Mouse (Mus musculus) liver, postnatal 0 days (tissue): ENCODE results near the gene Gm42742. TPM values are rescaled to one million over a fixed set of nuclear protein-coding genes. Genes with fewer than 3 reads are reported as not detected.

Experiments
- ATAC-seq: fragments of 200-750 bp; cut with Nextera tagmentation; 2 replicates; pipeline ENCODE4 v1.8.0; 2017; ENCODE audit warnings: mild to moderate bottlenecking, moderate library complexity
- DNase-seq: peaks from one replicate; pipeline ENCODE4 v3.0.0-alpha.2; 2016
- H3K27ac ChIP-seq: fragments of 300-500 bp; sonication (generic); 2 replicates; pipeline ENCODE4 v1.5.1; 2014; ENCODE audit warnings: antibody characterized with exemption, moderate library complexity, mild to moderate bottlenecking, low read depth
- H3K27me3 ChIP-seq: fragments of 300-500 bp; sonication (generic); 2 replicates; pipeline ENCODE4 v1.6.1; 2014; ENCODE audit warnings: low read length, control low read depth, mixed read lengths; ENCODE audit not compliant: insufficient read depth
- H3K36me3 ChIP-seq: fragments of 300-500 bp; sonication (generic); replicated peaks from 2 replicates; pipeline ENCODE4 v1.6.1; 2014; ENCODE audit warnings: mild to moderate bottlenecking, control low read depth, low read length, moderate library complexity, mixed read lengths; ENCODE audit not compliant: insufficient read depth
- H3K4me1 ChIP-seq: fragments of 300-500 bp; sonication (generic); 2 replicates; pipeline ENCODE4 v1.6.1; 2014; ENCODE audit warnings: antibody characterized with exemption, mild to moderate bottlenecking, control low read depth; ENCODE audit not compliant: insufficient read depth
- H3K4me2 ChIP-seq: fragments of 300-500 bp; sonication (generic); 2 replicates; pipeline ENCODE4 v1.6.1; 2014; ENCODE audit warnings: low read depth, mild to moderate bottlenecking, low read length, moderate library complexity, mixed read lengths
- H3K4me3 ChIP-seq: fragments of 300-500 bp; sonication (generic); 2 replicates; pipeline ENCODE4 v1.5.1; 2014; ENCODE audit warnings: low read depth, low read length
- H3K9ac ChIP-seq: fragments of 300-500 bp; sonication (generic); replicated peaks from 2 replicates; pipeline ENCODE4 v1.6.1; 2014; ENCODE audit warnings: mild to moderate bottlenecking, moderate library complexity
- H3K9me3 ChIP-seq: fragments of 300-500 bp; sonication (generic); 2 replicates; pipeline ENCODE4 v1.6.1; 2016; ENCODE audit warnings: mild to moderate bottlenecking, control low read depth, low read length, mixed read lengths
- CTCF ChIP-seq: sonication (generic); IDR thresholded peaks from 2 replicates; pipeline ENCODE4 v1.5.1; 2016; ENCODE audit warnings: antibody characterized with exemption, low read depth
- EP300 ChIP-seq: IDR thresholded peaks from 2 replicates; pipeline ENCODE4 v1.6.1; 2016; ENCODE audit warnings: antibody characterized with exemption, low read depth, mild to moderate bottlenecking
- WGBS: fragments of 180-500 bp; shearing (Covaris S2); extraction: QIAGEN DNeasy Blood & Tissue Kit; methylation state at CpG from one replicate; pipeline ENCODE4 v1.1.7; 2014; ENCODE audit not compliant: insufficient replicate concordance; 5-methylcytosine and 5-hydroxymethylcytosine counted together
- polyA plus RNA-seq: library from polyadenylated mRNA; unstranded; fragments of >200 nt; fragmentation: Nextera tagmentation; extraction: Ambion mirVana; gene quantifications from 2 replicates; pipeline ENCODE4 v1.2.1, GENCODE M21; 2015

Gene Gm42742
- polyA plus RNA-seq, 1 experiment from 2014 or later = 7.8 TPM

DNA sequence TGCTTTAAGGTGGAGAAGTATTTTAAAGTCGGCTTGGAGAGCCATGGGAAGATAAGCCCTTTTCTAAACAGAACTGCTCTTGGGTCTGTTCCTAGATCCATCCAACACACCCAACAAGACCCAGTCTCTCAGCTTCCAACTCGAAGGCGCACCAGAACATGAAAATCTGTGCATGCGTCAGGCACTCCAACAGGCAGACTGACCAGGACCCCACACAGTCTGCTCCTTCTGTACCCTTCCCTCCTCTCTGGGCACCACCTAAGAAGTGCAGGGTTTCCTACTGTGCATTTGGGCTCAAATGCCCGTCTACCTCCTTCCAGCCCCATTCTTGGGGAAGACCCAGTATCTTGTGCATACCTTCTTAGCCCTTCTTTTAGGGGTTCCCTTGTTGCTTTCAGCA, 406 bp downstream of the Gm42742 start:
- 55% methylated on average over 5 of the region's 5 CpGs for WGBS
- H3K4me3 ChIP-seq = peak overlapping the region; percentile 17
- no peaks in the 10 kb centered on the region for H3K9me3 ChIP-seq
- DNase-seq (no peak), ATAC-seq (no peak)
- peaks cover 24% of the 10 kb centered on the region for H3K36me3 ChIP-seq
- H3K9ac ChIP-seq = peak overlapping the region; percentile 28; the same call in 1 of the 2 replicates
- peak overlapping the region; percentile 68 for H3K4me2 ChIP-seq
- TF ChIP-seq CTCF (no peak), EP300 (no peak)
- no peaks in the 10 kb centered on the region for H3K27me3 ChIP-seq
- peaks cover 61% of the 10 kb centered on the region for H3K4me1 ChIP-seq
- H3K27ac ChIP-seq = no peak overlapping the region

DNA sequence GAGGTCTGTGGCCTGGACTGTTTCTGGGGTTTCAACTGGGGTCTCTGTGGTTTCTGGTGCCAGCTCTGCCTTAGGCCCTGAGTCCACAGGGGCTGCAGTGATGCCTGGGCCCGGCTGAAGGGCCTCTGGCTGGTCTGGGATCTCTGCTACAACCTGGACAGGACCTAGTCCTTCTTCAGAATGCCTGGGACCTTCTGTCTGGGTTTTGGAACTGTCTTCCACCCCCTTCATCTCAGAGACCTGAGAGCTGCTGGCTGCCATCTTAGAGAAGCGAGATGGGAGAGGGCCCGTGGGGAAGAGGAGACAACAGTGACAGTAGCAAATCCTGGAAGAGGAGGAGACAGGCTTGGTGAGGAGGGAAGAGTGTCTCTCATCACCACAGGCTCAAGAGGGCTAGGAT, 866 bp downstream of the Gm42742 start:
- Histone ChIP-seq H3K4me2 (no peak overlapping the region), H3K4me3 (no peak overlapping the region), H3K36me3 (peaks cover 27% of the 10 kb centered on the region), H3K27ac (no peak overlapping the region), H3K27me3 (no peaks in the 10 kb centered on the region), H3K4me1 (peaks cover 61% of the 10 kb centered on the region), H3K9me3 (no peaks in the 10 kb centered on the region), H3K9ac (no peak overlapping the region)
- WGBS = 74% methylated on average over 3 of the region's 3 CpGs
- TF ChIP-seq EP300 = no peak
- no peak for TF ChIP-seq CTCF
- no peak for DNase-seq
- ATAC-seq = no peak

DNA sequence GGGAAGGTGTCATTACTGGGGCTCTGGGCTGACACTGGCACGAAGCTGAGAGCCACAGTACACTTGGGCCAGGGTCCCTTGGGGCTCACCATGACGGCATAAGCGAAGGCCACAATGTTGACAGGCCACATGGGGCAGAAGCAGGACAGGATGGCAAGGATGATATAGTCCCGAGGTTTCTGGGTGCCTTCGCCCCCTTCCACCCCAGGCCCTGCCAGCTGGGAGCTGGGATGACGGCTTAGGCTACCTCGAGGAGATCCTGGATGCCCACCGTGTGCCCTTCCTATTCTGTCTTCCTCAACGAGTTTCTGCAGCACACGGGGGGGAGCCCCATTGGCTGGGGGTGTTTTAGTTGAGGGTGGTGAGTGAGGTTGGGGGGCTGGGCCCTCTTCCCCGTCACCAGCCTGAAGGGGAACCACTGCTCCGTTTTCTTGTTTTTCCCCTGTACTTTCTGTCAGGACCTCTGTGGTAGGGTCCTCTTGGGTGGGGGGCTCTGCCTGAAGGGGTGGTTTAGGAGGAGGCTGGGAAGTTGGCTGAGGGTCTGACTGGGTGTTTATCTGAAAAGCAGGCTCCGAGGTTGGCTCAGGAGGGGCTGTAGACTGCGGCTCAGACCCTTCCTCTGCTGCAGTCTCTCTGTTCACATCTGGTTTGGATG, 1.5 kb downstream of the Gm42742 start:
- 66% methylated on average over 14 of the region's 14 CpGs for WGBS
- no peak overlapping the region for H3K27ac ChIP-seq
- no peaks in the 10 kb centered on the region for H3K9me3 ChIP-seq
- no peak overlapping the region; the same call in 1 of the 2 replicates for H3K9ac ChIP-seq
- no peaks in the 10 kb centered on the region for H3K27me3 ChIP-seq
- ATAC-seq = no peak
- no peak overlapping the region for H3K4me3 ChIP-seq
- H3K4me2 ChIP-seq = no peak overlapping the region
- H3K36me3 ChIP-seq = peaks cover 27% of the 10 kb centered on the region
- H3K4me1 ChIP-seq = peaks cover 61% of the 10 kb centered on the region
- TF ChIP-seq EP300 = no peak
- no peak for TF ChIP-seq CTCF
- no peak for DNase-seq

DNA sequence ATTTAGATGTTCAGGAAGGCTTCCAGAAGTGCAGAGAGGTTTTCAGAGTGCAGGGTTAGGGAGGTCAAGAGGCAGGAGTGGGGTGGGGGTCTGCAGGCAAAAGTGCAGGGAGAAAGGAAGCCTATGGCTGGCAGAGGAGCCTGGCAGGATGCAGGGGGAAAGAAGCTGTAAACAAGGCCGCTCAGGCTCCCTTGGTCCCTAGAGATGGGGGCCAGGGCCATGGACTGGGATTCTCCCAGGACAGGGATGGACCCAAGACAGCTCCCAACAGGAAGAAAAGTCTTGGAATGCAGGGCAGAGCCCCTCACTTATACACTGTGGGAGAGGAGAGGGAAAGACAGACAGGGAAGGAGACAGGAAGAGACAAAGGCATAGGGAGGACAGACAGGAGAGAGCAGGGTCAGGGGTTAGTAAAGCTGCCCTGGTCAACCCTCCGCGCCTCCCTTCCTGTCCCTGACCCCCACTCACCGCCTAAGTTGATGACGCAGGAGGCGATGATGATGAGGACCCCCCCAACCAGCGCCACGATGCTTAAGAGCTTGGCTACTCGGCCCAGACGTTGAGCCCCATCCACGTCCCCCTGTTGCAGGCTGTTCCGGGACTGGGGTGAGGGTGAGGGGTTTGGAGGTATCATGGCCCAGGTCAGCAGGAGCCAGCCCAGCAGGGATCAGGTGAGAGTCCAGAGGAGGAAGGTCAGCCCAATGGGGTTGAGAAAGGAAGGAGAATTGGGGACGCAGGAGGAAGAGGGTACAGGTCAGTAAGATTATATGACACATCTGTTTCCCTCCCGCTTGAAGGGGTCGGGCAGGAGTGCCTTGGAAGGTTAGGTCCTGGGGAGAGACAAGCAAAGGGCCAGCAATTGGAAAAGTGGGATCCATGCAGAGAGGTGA, 2.2 kb downstream of the Gm42742 start:
- Histone ChIP-seq H3K9ac (no peak overlapping the region), H3K27ac (no peak overlapping the region; the same call in 1 of the 2 replicates)
- ATAC-seq = no peak

DNA sequence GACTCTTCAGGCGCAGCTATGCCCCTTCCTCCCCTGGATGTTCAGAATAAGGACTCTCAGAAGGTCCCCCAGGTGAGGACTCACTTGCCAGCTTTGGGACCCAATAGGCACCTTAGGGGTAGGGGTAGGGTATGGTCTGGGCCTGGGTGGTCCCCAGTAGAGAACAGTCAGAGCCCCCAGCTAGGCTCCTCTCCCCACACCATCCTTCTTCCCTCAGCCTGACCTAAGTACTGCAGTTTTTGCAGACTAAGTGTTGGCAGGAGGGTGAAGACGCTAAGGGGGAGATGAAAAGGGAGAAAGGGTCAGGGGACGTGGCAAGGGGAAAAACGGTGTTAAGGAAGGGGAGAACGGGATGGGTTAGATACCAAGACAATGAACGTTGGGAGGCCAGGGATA, 2.9 kb downstream of the Gm42742 start:
- DNase-seq (no peak), ATAC-seq (no peak)
- Histone ChIP-seq H3K27me3 (no peaks in the 10 kb centered on the region), H3K4me2 (no peak overlapping the region), H3K4me3 (no peak overlapping the region), H3K36me3 (peaks cover 14% of the 10 kb centered on the region), H3K27ac (no peak overlapping the region), H3K9me3 (no peaks in the 10 kb centered on the region), H3K4me1 (peaks cover 55% of the 10 kb centered on the region), H3K9ac (no peak overlapping the region)
- TF ChIP-seq CTCF = no peak
- TF ChIP-seq EP300 = no peak
- 48% methylated on average over 6 of the region's 6 CpGs for WGBS

More for the DNA sequence above, 2.2 kb downstream of the Gm42742 start:
- no peaks in the 10 kb centered on the region for H3K27me3 ChIP-seq
- peaks cover 19% of the 10 kb centered on the region for H3K36me3 ChIP-seq
- TF ChIP-seq CTCF (no peak), EP300 (no peak)
- DNase-seq = no peak
- 82% methylated on average over 14 of the region's 15 CpGs for WGBS
- H3K4me3 ChIP-seq = no peak overlapping the region
- no peaks in the 10 kb centered on the region for H3K9me3 ChIP-seq
- no peak overlapping the region for H3K4me2 ChIP-seq
- H3K4me1 ChIP-seq = peaks cover 57% of the 10 kb centered on the region

DNA sequence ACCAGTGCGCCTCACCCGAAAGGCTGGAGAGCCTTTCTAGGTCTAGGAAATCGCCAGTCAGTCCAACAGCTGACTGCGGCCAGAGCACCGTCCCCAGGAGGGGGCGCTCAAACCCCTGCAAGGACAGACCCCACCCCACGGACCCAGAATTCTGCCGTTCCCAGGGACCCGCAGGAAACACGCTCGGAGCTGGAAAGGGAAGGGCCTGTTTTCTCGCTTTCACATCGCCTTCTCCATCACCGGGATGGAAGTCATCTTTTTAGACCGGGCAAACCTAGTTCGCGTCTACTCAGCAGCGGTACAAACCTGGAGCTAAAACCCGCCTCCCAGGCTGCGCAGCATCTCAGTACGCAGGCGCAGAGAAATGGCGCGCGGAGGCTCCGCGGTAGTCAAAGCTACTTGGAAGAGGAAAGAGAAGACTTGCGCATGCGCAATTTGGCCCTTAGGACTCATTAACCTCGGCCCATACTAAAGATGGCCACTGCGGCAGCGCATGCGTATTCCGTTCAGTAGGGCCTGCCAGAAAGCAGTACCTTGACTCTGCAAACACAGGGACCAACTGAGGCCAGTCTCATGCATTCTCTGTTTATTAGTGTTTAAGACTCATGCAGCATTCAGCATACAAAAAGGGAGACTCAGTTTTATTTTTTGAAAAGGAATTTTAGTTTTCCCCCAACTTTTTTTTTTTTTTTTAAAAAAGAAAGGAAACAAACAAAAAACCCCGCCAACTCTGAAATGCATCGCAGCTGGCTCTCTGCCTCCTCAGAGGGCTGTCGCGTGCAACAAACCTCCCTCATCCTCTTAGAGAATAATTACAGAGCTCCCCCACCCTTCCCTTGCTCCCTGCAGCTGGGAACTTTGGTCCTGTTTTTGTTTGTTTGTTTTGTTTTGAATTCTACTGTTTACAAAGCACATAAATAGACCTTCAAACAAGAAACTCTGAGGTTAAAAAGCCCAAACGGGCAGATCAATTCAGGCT, 3.6 kb downstream of the Gm42742 start, which contains the start of gene Pagr1a:
Gene Pagr1a, minus strand, starts transcription at position 382 of the 979 bp plus-strand sequence.
- no peaks in the 10 kb centered on the region for H3K9me3 ChIP-seq
- ATAC-seq (peak; percentile 90), DNase-seq (peak; percentile 97)
- WGBS = 4% methylated on average over 39 of the region's 39 CpGs
- no peaks in the 10 kb centered on the region for H3K27me3 ChIP-seq
- H3K4me1 ChIP-seq = peaks cover 49% of the 10 kb centered on the region
- H3K4me3 ChIP-seq = peak within 1 kb of the TSS; percentile 73
- H3K4me2 ChIP-seq = peak within 1 kb of the TSS; percentile 83
- peak within 1 kb of the TSS; percentile 72 for H3K9ac ChIP-seq
- H3K27ac ChIP-seq = peak within 1 kb of the TSS; percentile 87
- TF ChIP-seq EP300 = peak; percentile 25; the same call in 1 of the 2 replicates
- TF ChIP-seq CTCF = peak; percentile 95
- peaks cover 9% of the 10 kb centered on the region for H3K36me3 ChIP-seq
